Mouse (Mus musculus) hindbrain, embryonic 11.5 days (tissue): ENCODE data around the gene 1600014C23Rik. TPM values are rescaled to one million over a fixed set of nuclear protein-coding genes. Genes with fewer than 3 reads are reported as not detected.

Source experiments
- ATAC-seq: fragments of 200-750 bp; cut with Nextera tagmentation; 2 replicates; pipeline ENCODE4 v1.8.0; 2017; ENCODE audit warnings: mild to moderate bottlenecking, moderate TSS enrichment, moderate library complexity; ENCODE audit not compliant: low FRiP score
- DNase-seq: peaks from one replicate; pipeline ENCODE4 v3.0.0-alpha.2; 2015; ENCODE audit warnings: low spot score
- H3K27ac ChIP-seq: fragments of 300-500 bp; sonication (generic); 2 replicates; pipeline ENCODE4 v1.5.1; 2014; ENCODE audit warnings: mild to moderate bottlenecking, low read depth, low read length
- H3K27me3 ChIP-seq: fragments of 300-500 bp; sonication (generic); 2 replicates; pipeline ENCODE4 v1.6.1; 2014; ENCODE audit warnings: mild to moderate bottlenecking, low read length, moderate library complexity, mixed read lengths; ENCODE audit not compliant: control insufficient read depth, insufficient read depth
- H3K36me3 ChIP-seq: fragments of 300-500 bp; sonication (generic); 2 replicates; pipeline ENCODE4 v1.6.1; 2014; ENCODE audit warnings: mild to moderate bottlenecking, low read length, moderate library complexity, mixed read lengths; ENCODE audit not compliant: control insufficient read depth, insufficient read depth
- H3K4me1 ChIP-seq: fragments of 300-500 bp; sonication (generic); replicated peaks from 2 replicates; pipeline ENCODE4 v1.6.1; 2014; ENCODE audit warnings: low read length, mixed read lengths; ENCODE audit not compliant: control insufficient read depth, insufficient read depth
- H3K4me2 ChIP-seq: fragments of 300-500 bp; sonication (generic); replicated peaks from 2 replicates; pipeline ENCODE4 v1.6.1; 2014; ENCODE audit warnings: mild to moderate bottlenecking, low read depth, low read length
- H3K4me3 ChIP-seq: fragments of 300-500 bp; sonication (generic); 2 replicates; pipeline ENCODE4 v1.5.1; 2014; ENCODE audit warnings: low read depth, low read length
- H3K9ac ChIP-seq: fragments of 300-500 bp; sonication (generic); 2 replicates; pipeline ENCODE4 v1.6.1; 2014; ENCODE audit warnings: low read depth, low read length
- H3K9me3 ChIP-seq: fragments of 300-500 bp; sonication (generic); 2 replicates; pipeline ENCODE4 v1.6.1; 2016; ENCODE audit warnings: low read length; ENCODE audit not compliant: control insufficient read depth
- WGBS: fragments of 180-500 bp; shearing (Covaris S2); extraction: QIAGEN DNeasy Blood & Tissue Kit; methylation state at CpG from one replicate; pipeline ENCODE4 v1.1.7; 2014; 5-methylcytosine and 5-hydroxymethylcytosine counted together
- polyA plus RNA-seq: library from polyadenylated mRNA; unstranded; fragments of >200 nt; fragmentation: Nextera tagmentation; extraction: Ambion mirVana; gene quantifications from 2 replicates; pipeline ENCODE4 v1.2.1, GENCODE M21; 2014

The 1600014C23Rik gene
- polyA plus RNA-seq, 1 experiment from 2014 or later, result 0.37 TPM

DNA sequence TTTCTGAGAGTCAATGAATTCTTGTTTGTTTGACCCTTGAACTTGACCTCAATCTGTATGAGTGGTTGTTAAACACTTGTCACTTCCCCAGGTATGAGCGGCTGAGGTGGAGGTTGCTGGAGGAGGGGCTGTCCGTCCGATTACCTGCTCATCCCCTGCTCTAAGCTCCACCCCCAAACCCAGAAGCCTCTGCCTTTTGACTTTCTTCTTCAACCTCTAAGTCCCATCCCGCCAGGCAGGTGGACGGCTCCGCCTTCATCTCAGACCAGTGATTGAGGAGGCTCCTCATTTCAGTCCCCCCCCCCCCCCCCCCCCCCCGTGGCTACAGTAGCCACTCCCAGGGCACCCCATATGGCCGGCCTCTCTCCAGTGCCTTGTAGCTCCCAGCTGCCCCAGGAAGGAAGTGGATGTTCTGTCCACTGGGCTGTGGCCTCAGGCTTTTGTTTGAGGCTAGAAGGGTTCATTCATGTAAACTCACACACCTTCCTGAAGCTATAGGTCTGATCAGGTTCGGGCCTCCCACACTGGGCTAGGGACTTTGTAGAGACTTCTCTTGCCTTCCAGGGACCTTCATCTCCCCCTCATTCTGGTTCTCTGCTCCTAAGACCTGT, 34.0 kb upstream of the 1600014C23Rik start:
- H3K27me3 ChIP-seq, result no peaks in the 10 kb centered on the region
- DNase-seq (no peak), ATAC-seq (peak; percentile 36; the same call in 1 of the 2 replicates)
- no peak overlapping the region for H3K9ac ChIP-seq
- WGBS, result 43% methylated on average over 8 of the region's 9 CpGs
- H3K27ac ChIP-seq, result no peak overlapping the region
- H3K4me2 ChIP-seq, result no peak overlapping the region
- H3K9me3 ChIP-seq, result no peaks in the 10 kb centered on the region
- no peaks in the 10 kb centered on the region for H3K36me3 ChIP-seq
- no peak overlapping the region for H3K4me3 ChIP-seq
- peaks cover 2% of the 10 kb centered on the region for H3K4me1 ChIP-seq

DNA sequence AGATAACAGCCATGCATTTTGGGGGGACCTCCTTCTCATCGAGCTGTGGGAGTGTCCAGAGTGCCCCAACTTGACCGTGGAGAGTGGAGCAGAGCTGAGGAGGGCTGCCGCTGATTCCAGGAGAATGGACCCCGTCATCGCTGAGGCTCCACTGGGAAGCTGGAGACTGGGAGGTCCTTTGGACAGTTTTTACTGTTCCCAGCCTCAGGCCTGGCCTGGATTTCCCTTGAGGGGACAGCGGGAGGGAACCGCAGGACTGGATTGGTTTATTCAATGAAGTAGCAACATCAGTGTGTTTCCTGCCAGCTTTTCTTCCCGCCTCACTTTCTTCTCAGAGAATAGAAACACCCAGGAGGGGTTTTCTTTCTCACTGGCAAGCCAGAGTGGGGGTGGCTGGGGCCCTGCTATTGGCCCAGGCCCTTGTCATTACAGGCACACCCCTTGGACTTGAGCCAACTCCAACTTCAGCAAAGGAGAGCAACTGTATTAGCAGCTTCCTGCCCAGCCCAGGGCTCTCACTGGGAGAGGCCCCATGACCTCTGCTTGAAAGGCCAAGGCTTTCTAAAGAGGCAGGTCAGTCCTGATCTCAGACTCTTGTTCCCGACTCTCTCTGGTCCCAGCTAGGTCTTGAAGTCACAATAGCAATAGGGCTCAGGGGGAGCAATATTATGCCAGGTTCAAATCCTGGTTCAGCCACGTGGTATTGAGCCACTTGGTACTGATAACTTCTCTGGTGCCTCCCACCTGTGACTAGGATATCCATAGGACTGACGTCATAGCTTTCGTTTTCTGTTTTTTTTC, 33.3 kb upstream of the 1600014C23Rik start:
- peak; percentile 83 for DNase-seq
- Histone ChIP-seq H3K27me3 (no peaks in the 10 kb centered on the region), H3K4me1 (peaks cover 2% of the 10 kb centered on the region), H3K9me3 (no peaks in the 10 kb centered on the region), H3K27ac (peak overlapping the region; percentile 75), H3K4me2 (peak overlapping the region; percentile 6; the same call in 1 of the 2 replicates), H3K9ac (no peak overlapping the region), H3K4me3 (no peak overlapping the region), H3K36me3 (no peaks in the 10 kb centered on the region)
- ATAC-seq, result peak; percentile 93
- 14% methylated on average over 12 of the region's 12 CpGs for WGBS

DNA sequence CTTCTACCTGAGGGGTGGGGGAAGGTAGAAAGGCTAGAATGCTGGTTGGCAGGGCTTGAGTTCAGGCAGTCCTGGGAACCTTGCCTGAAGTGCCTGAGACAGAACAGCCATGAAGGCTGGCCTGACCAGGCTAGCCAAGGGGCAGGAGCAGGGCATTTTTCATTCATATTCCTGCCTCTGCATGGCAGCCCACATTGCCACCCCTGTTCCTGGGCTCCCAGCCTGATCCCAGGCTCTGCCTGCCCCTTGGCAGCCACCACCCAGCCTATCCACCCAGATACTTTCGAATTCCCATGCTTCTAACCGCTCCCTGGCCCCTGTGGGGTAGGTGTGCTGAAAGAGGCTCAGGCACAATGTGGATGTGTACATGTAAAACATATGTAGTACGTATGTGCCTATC, 32.3 kb upstream of the 1600014C23Rik start:
- H3K27ac ChIP-seq, result no peak overlapping the region
- no peak overlapping the region for H3K9ac ChIP-seq
- no peak for ATAC-seq
- DNase-seq, result no peak
- no peaks in the 10 kb centered on the region for H3K27me3 ChIP-seq
- no peak overlapping the region for H3K4me3 ChIP-seq
- H3K4me1 ChIP-seq, result peaks cover 2% of the 10 kb centered on the region
- no peaks in the 10 kb centered on the region for H3K36me3 ChIP-seq
- WGBS, result 96% methylated on average over 3 of the region's 3 CpGs
- no peaks in the 10 kb centered on the region for H3K9me3 ChIP-seq
- no peak overlapping the region for H3K4me2 ChIP-seq

DNA sequence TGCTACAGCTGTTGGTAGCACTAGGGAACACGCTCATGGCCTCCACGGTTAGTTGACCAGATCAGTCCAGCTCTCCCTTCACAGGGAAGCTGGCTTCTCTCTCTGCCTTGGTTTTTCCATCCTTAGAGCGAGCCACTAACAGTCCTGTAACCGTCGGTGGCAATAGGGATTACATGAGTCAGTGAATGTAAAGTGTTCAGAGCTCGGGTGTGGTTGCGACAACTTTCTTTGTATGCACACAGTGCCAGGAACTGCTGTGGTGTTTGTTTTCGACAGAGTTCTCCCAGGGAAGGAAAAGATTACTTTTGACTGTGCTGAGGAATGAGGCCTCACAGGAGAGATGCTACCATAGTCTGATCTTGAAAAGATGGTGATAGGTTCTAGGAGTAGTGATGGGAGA, 29.5 kb upstream of the 1600014C23Rik start:
- Histone ChIP-seq H3K36me3 (no peaks in the 10 kb centered on the region), H3K27ac (no peak overlapping the region), H3K4me1 (peaks cover 2% of the 10 kb centered on the region), H3K4me2 (no peak overlapping the region), H3K9me3 (no peaks in the 10 kb centered on the region), H3K4me3 (no peak overlapping the region), H3K9ac (no peak overlapping the region), H3K27me3 (no peaks in the 10 kb centered on the region)
- ATAC-seq (no peak), DNase-seq (no peak)
- WGBS, result 91% methylated on average over 8 of the region's 8 CpGs

DNA sequence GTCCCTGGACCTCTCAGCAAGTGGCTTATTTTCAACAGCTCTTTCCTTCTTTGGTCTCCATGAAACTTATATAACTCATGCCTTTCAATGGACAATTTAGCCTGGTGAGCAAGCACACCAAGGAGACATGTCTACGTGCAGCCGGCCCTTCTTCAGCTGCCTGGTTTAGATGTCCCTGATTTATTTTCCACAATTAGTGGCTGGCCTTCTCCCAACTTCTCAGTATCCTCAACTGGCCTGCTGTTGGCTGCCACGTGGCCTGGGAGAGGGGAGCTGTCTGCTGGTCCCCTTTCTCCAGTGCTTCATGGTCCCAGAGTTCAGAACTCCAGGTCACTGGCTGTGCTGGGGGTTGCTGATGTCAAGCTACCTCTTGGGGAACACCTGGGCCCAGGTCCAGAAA, 28.3 kb upstream of the 1600014C23Rik start:
- no peak for DNase-seq
- no peak overlapping the region for H3K4me2 ChIP-seq
- H3K27ac ChIP-seq, result no peak overlapping the region
- H3K9ac ChIP-seq, result no peak overlapping the region
- no peaks in the 10 kb centered on the region; the same call in 1 of the 2 replicates for H3K4me1 ChIP-seq
- H3K36me3 ChIP-seq, result no peaks in the 10 kb centered on the region
- H3K9me3 ChIP-seq, result no peaks in the 10 kb centered on the region
- WGBS, result 86% methylated on average over 3 of the region's 3 CpGs
- no peaks in the 10 kb centered on the region for H3K27me3 ChIP-seq
- no peak for ATAC-seq
- no peak overlapping the region for H3K4me3 ChIP-seq

DNA sequence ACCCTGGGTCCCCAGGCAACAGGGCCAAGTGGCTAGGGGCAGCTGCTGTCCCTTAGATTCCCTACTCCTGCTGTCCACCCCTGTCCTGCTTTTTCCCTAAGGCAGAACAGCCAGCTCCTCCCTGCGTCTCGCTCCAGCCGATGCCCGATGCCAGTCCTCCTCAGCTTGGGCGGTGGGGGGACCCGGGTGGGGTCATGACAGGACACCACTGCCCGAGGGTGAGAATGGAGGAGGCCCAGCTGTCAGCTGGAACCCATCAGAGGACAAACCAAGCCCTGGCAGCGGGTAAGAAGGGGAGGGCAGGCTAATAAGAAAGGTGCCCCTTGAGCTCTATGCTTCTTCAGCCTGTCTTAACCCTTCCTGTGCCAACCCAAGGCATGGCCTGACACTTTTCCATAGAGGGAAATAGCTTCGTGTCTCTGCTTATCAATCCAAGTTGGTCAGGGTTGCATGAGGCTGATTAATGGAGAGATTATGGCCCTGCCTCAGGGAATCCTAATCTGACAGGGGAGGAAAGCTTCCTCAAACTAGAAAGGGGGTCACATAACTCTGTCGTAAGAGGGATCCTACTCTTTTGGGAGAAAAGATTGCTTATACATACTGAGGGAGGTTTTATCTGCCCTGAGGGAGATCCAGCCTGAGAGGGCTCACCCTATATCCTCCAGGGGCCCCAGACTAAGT, 27.5 kb upstream of the 1600014C23Rik start:
- 69% methylated on average over 10 of the region's 10 CpGs for WGBS
- no peak overlapping the region for H3K9ac ChIP-seq
- no peaks in the 10 kb centered on the region for H3K36me3 ChIP-seq
- H3K27me3 ChIP-seq, result no peaks in the 10 kb centered on the region
- no peak overlapping the region for H3K27ac ChIP-seq
- H3K9me3 ChIP-seq, result no peaks in the 10 kb centered on the region
- no peak overlapping the region for H3K4me2 ChIP-seq
- DNase-seq (no peak), ATAC-seq (no peak)
- no peak overlapping the region for H3K4me3 ChIP-seq
- H3K4me1 ChIP-seq, result no peaks in the 10 kb centered on the region

DNA sequence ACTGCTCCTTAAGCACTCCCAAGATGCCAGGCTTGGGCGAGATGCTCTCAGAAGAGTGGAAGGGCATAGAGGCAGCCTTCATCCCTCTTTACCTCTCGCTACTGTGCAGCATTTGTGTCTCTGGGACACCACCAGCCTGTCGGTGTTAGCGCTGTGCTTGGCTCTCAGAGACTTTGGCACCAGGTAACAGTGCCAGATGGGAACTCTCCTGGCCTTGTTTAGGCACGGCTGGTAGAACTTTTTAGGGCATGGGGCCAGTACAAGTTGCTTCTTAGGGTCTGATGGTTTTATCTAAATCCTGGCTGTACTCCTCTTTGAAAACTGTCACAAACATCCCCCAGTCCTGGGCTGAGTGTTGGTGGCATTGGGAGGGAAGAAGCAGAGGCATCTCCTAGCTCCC, 26.1 kb upstream of the 1600014C23Rik start:
- Histone ChIP-seq H3K9ac (no peak overlapping the region), H3K27me3 (no peaks in the 10 kb centered on the region), H3K4me2 (no peak overlapping the region), H3K9me3 (no peaks in the 10 kb centered on the region), H3K36me3 (no peaks in the 10 kb centered on the region), H3K4me1 (no peaks in the 10 kb centered on the region), H3K27ac (no peak overlapping the region), H3K4me3 (no peak overlapping the region)
- DNase-seq (no peak), ATAC-seq (no peak)
- WGBS, result 88% methylated on average over 5 of the region's 5 CpGs

DNA sequence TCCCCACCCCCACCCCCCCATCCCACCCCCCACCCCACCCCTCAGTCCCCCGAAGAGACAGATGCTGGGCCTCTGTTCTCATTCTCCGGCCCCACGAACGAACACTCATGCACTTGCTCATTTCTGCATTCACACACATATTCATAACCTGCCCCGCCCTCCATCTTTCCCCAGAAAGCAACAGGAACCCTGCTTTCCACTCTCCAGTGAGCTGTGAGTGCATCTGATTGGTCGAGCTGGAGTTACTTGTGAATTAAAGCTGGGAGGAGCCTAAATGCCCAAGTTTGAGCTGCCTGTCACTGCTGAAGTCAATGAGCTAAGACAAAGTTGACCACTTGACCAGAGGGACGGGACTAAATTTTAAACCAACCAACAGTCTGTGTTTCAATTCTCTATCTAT, 25.2 kb upstream of the 1600014C23Rik start:
- no peaks in the 10 kb centered on the region for H3K27me3 ChIP-seq
- H3K4me1 ChIP-seq, result no peaks in the 10 kb centered on the region
- no peak overlapping the region for H3K27ac ChIP-seq
- ATAC-seq (no peak), DNase-seq (no peak)
- no peak overlapping the region for H3K4me2 ChIP-seq
- WGBS, result 79% methylated on average over 7 of the region's 7 CpGs
- no peak overlapping the region for H3K9ac ChIP-seq
- H3K9me3 ChIP-seq, result no peaks in the 10 kb centered on the region
- no peaks in the 10 kb centered on the region for H3K36me3 ChIP-seq
- no peak overlapping the region for H3K4me3 ChIP-seq
